Mouse (Mus musculus) intestine, embryonic 15.5 days (tissue): ENCODE results near the gene Ms4a4c. TPM values are rescaled to one million over a fixed set of nuclear protein-coding genes. Genes with fewer than 3 reads are reported as not detected.

ENCODE experiments used
- ATAC-seq: fragments of 200-750 bp; cut with Nextera tagmentation; 2 replicates; pipeline ENCODE4 v1.8.0; 2017; ENCODE audit warnings: moderate TSS enrichment, moderate library complexity
- H3K27ac ChIP-seq: fragments of 300-500 bp; sonication (generic); 2 replicates; pipeline ENCODE4 v1.5.1; 2015; ENCODE audit warnings: mild to moderate bottlenecking, inconsistent platforms
- H3K27me3 ChIP-seq: fragments of 300-500 bp; sonication (generic); replicated peaks from 2 replicates; pipeline ENCODE4 v1.6.1; 2015; ENCODE audit warnings: inconsistent platforms
- H3K36me3 ChIP-seq: fragments of 300-500 bp; sonication (generic); 2 replicates; pipeline ENCODE4 v1.6.1; 2015; ENCODE audit warnings: inconsistent platforms
- H3K4me1 ChIP-seq: fragments of 300-500 bp; sonication (generic); replicated peaks from 2 replicates; pipeline ENCODE4 v1.6.1; 2015; ENCODE audit warnings: inconsistent platforms
- H3K4me2 ChIP-seq: fragments of 300-500 bp; sonication (generic); replicated peaks from 2 replicates; pipeline ENCODE4 v1.6.1; 2015; ENCODE audit warnings: mild to moderate bottlenecking, inconsistent platforms
- H3K4me3 ChIP-seq: fragments of 300-500 bp; sonication (generic); replicated peaks from 2 replicates; pipeline ENCODE4 v1.5.1; 2015; ENCODE audit warnings: inconsistent platforms
- H3K9ac ChIP-seq: fragments of 300-500 bp; sonication (generic); 2 replicates; pipeline ENCODE4 v1.6.1; 2015; ENCODE audit warnings: inconsistent platforms
- H3K9me3 ChIP-seq: fragments of 300-500 bp; sonication (generic); 2 replicates; pipeline ENCODE4 v1.6.1; 2016; ENCODE audit warnings: inconsistent platforms
- WGBS: fragments of 180-500 bp; shearing (Covaris S2); methylation state at CpG from one replicate; pipeline ENCODE4 v1.1.7; 2015; 5-methylcytosine and 5-hydroxymethylcytosine counted together
- polyA plus RNA-seq: library from polyadenylated mRNA; unstranded; fragments of >200 nt; fragmentation: Nextera tagmentation; extraction: Ambion mirVana; gene quantifications from 2 replicates; pipeline ENCODE4 v1.2.1, GENCODE M21; 2015

The Ms4a4c gene
- 1.6 and 2.4 TPM in 2 replicates for polyA plus RNA-seq

- no peaks in the 10 kb centered on the region for H3K36me3 ChIP-seq
- H3K27me3 ChIP-seq: no peaks in the 10 kb centered on the region
- H3K4me3 ChIP-seq: no peak within 1 kb of the TSS
- no peak within 1 kb of the TSS for H3K4me2 ChIP-seq
- H3K9ac ChIP-seq: no peak within 1 kb of the TSS
- ATAC-seq: no peak
- H3K27ac ChIP-seq: no peak within 1 kb of the TSS
- no peaks in the 10 kb centered on the region for H3K9me3 ChIP-seq
- 92% methylated on average over 3 of the region's 3 CpGs for WGBS
- H3K4me1 ChIP-seq: no peaks in the 10 kb centered on the region
These were observed at the start of gene Ms4a4c for GRCm38 (mm10) chr19:11404527-11404926. Gene Ms4a4c, plus strand, starts transcription at chr19:11404770.

- no peaks in the 10 kb centered on the region for H3K4me1 ChIP-seq
- H3K9ac ChIP-seq: no peak overlapping the region
- 86% methylated on average over 7 of the region's 7 CpGs for WGBS
- ATAC-seq: no peak
- no peak overlapping the region for H3K4me2 ChIP-seq
- H3K27me3 ChIP-seq: no peaks in the 10 kb centered on the region
- no peak overlapping the region for H3K4me3 ChIP-seq
- no peaks in the 10 kb centered on the region for H3K9me3 ChIP-seq
- no peak overlapping the region for H3K27ac ChIP-seq
- H3K36me3 ChIP-seq: no peaks in the 10 kb centered on the region
These were observed 48.8 kb upstream of the Ms4a4c start for GRCm38 (mm10) chr19:11355730-11356129.

- H3K27me3 ChIP-seq: no peaks in the 10 kb centered on the region
- no peak for ATAC-seq
- no peak overlapping the region for H3K4me2 ChIP-seq
- no peak overlapping the region for H3K9ac ChIP-seq
- H3K4me3 ChIP-seq: no peak overlapping the region
- WGBS: 55% methylated on average over 3 of the region's 3 CpGs
- H3K27ac ChIP-seq: no peak overlapping the region
- no peaks in the 10 kb centered on the region for H3K4me1 ChIP-seq
- no peaks in the 10 kb centered on the region for H3K36me3 ChIP-seq
- H3K9me3 ChIP-seq: no peaks in the 10 kb centered on the region
These were observed 44.5 kb upstream of the Ms4a4c start for GRCm38 (mm10) chr19:11360106-11360505.

GRCm38 (mm10) chr19:11362002-11362401, 42.6 kb upstream of the Ms4a4c start:
- no peaks in the 10 kb centered on the region for H3K27me3 ChIP-seq
- H3K9ac ChIP-seq: no peak overlapping the region
- ATAC-seq: no peak
- H3K27ac ChIP-seq: no peak overlapping the region
- no peaks in the 10 kb centered on the region for H3K4me1 ChIP-seq
- no peak overlapping the region for H3K4me2 ChIP-seq
- H3K36me3 ChIP-seq: no peaks in the 10 kb centered on the region
- no peak overlapping the region for H3K4me3 ChIP-seq
- no peaks in the 10 kb centered on the region for H3K9me3 ChIP-seq

GRCm38 (mm10) chr19:11368310-11368709, 36.3 kb upstream of the Ms4a4c start:
- no peak for ATAC-seq
- 77% methylated on average over 3 of the region's 3 CpGs for WGBS
- no peaks in the 10 kb centered on the region for H3K4me1 ChIP-seq
- H3K36me3 ChIP-seq: no peaks in the 10 kb centered on the region
- no peak overlapping the region for H3K4me2 ChIP-seq
- H3K9ac ChIP-seq: no peak overlapping the region
- no peaks in the 10 kb centered on the region for H3K9me3 ChIP-seq
- no peaks in the 10 kb centered on the region for H3K27me3 ChIP-seq
- H3K4me3 ChIP-seq: no peak overlapping the region
- H3K27ac ChIP-seq: no peak overlapping the region

- ATAC-seq: no peak
- Histone ChIP-seq H3K27me3 (no peaks in the 10 kb centered on the region), H3K4me3 (no peak overlapping the region)
These were observed 33.4 kb upstream of the Ms4a4c start for GRCm38 (mm10) chr19:11371181-11371580.

GRCm38 (mm10) chr19:11375273-11375672, 29.3 kb upstream of the Ms4a4c start, which contains the start of gene Ms4a4a:
Gene Ms4a4a, plus strand, starts transcription at chr19:11375523.
- ATAC-seq: no peak
- H3K36me3 ChIP-seq: no peaks in the 10 kb centered on the region
- no peak within 1 kb of the TSS for H3K4me3 ChIP-seq
- no peaks in the 10 kb centered on the region for H3K4me1 ChIP-seq
- no peak within 1 kb of the TSS for H3K4me2 ChIP-seq
- 79% methylated on average over 2 of the region's 2 CpGs for WGBS
- no peak within 1 kb of the TSS for H3K9ac ChIP-seq
- no peaks in the 10 kb centered on the region for H3K27me3 ChIP-seq
- H3K27ac ChIP-seq: no peak within 1 kb of the TSS
- H3K9me3 ChIP-seq: no peaks in the 10 kb centered on the region

More at GRCm38 (mm10) chr19:11371181-11371580, 33.4 kb upstream of the Ms4a4c start:
- Histone ChIP-seq H3K27ac (no peak overlapping the region), H3K4me1 (no peaks in the 10 kb centered on the region), H3K4me2 (no peak overlapping the region), H3K9ac (no peak overlapping the region), H3K9me3 (no peaks in the 10 kb centered on the region), H3K36me3 (no peaks in the 10 kb centered on the region)

GRCm38 (mm10) chr19:11376399-11376798, 28.2 kb upstream of the Ms4a4c start:
- Histone ChIP-seq H3K27ac (no peak overlapping the region), H3K36me3 (no peaks in the 10 kb centered on the region), H3K4me1 (no peaks in the 10 kb centered on the region), H3K27me3 (no peaks in the 10 kb centered on the region), H3K9ac (no peak overlapping the region), H3K4me3 (no peak overlapping the region), H3K4me2 (no peak overlapping the region), H3K9me3 (no peaks in the 10 kb centered on the region)
- ATAC-seq: no peak
- 78% methylated on average over 2 of the region's 2 CpGs for WGBS

GRCm38 (mm10) chr19:11387109-11387508, 17.5 kb upstream of the Ms4a4c start:
- H3K4me2 ChIP-seq: no peak overlapping the region
- no peak overlapping the region for H3K4me3 ChIP-seq
- no peaks in the 10 kb centered on the region for H3K9me3 ChIP-seq
- H3K4me1 ChIP-seq: no peaks in the 10 kb centered on the region
- no peak overlapping the region for H3K9ac ChIP-seq
- no peaks in the 10 kb centered on the region for H3K36me3 ChIP-seq
- no peak overlapping the region for H3K27ac ChIP-seq
- no peak for ATAC-seq
- 64% methylated on average over 2 of the region's 2 CpGs for WGBS
- H3K27me3 ChIP-seq: no peaks in the 10 kb centered on the region

GRCm38 (mm10) chr19:11387685-11388084, 16.9 kb upstream of the Ms4a4c start:
- H3K9me3 ChIP-seq: no peaks in the 10 kb centered on the region
- no peaks in the 10 kb centered on the region for H3K27me3 ChIP-seq
- no peak for ATAC-seq
- no peak overlapping the region for H3K4me2 ChIP-seq
- 74% methylated on average over 4 of the region's 4 CpGs for WGBS
- H3K36me3 ChIP-seq: no peaks in the 10 kb centered on the region
- no peak overlapping the region for H3K9ac ChIP-seq
- no peak overlapping the region for H3K27ac ChIP-seq
- no peak overlapping the region for H3K4me3 ChIP-seq
- no peaks in the 10 kb centered on the region for H3K4me1 ChIP-seq

- H3K27me3 ChIP-seq: no peaks in the 10 kb centered on the region
- H3K9ac ChIP-seq: no peak overlapping the region
- H3K4me2 ChIP-seq: no peak overlapping the region
- no peak for ATAC-seq
- H3K36me3 ChIP-seq: no peaks in the 10 kb centered on the region
- no peak overlapping the region for H3K4me3 ChIP-seq
- H3K4me1 ChIP-seq: no peaks in the 10 kb centered on the region
- no peaks in the 10 kb centered on the region for H3K9me3 ChIP-seq
- 85% methylated on average over 2 of the region's 2 CpGs for WGBS
- H3K27ac ChIP-seq: no peak overlapping the region
These were observed 15.6 kb upstream of the Ms4a4c start for GRCm38 (mm10) chr19:11388949-11389348.

GRCm38 (mm10) chr19:11395769-11396168, 8.8 kb upstream of the Ms4a4c start:
- H3K27ac ChIP-seq: no peak overlapping the region
- no peak for ATAC-seq
- H3K9ac ChIP-seq: no peak overlapping the region

GRCm38 (mm10) chr19:11407428-11407827, 2.9 kb downstream of the Ms4a4c start:
- H3K27me3 ChIP-seq: no peaks in the 10 kb centered on the region
- no peak for ATAC-seq
- no peaks in the 10 kb centered on the region for H3K4me1 ChIP-seq
- H3K27ac ChIP-seq: no peak overlapping the region
- no peaks in the 10 kb centered on the region for H3K9me3 ChIP-seq
- no peak overlapping the region for H3K4me2 ChIP-seq
- no peaks in the 10 kb centered on the region for H3K36me3 ChIP-seq
- no peak overlapping the region for H3K4me3 ChIP-seq
- H3K9ac ChIP-seq: no peak overlapping the region

More at GRCm38 (mm10) chr19:11395769-11396168, 8.8 kb upstream of the Ms4a4c start:
- no peak overlapping the region for H3K4me3 ChIP-seq
- H3K36me3 ChIP-seq: no peaks in the 10 kb centered on the region
- no peaks in the 10 kb centered on the region for H3K4me1 ChIP-seq
- no peaks in the 10 kb centered on the region for H3K27me3 ChIP-seq
- H3K9me3 ChIP-seq: no peaks in the 10 kb centered on the region
- H3K4me2 ChIP-seq: no peak overlapping the region
